ENCODE assay signal across 29 mouse cellular contexts in genomic region chr6:137159372-137159926, GRCm38 (mm10). TPM values are rescaled to one million over a fixed set of nuclear protein-coding genes. Genes with fewer than 3 reads are reported as not detected.
DNase-seq lines count a peak whose midpoint lies in the region; ATAC-seq and TF ChIP-seq lines count a peak whose summit lies in the region.
"Had no signal": no experiment of that assay in that cellular context is flagged by ENCODE, and none has a peak within 500 bp of the region (broad histone marks: within the 10 kb centered on the region; RNA-seq: fewer than 3 reads in every experiment).

No protein-coding gene starts in this region.

- no peaks in the 10 kb centered on the region for H3K27me3 ChIP-seq in forebrain, embryonic 14.5 days (replicated peaks; ENCODE audit: control insufficient read depth, insufficient read depth, low read length)
- H3K27me3 ChIP-seq in forebrain, embryonic 12.5 days, result no peaks in the 10 kb centered on the region
- H3K27me3 ChIP-seq: CH12.LX; embryonic facial prominence, embryonic 12.5 days; forebrain, embryonic 15.5 days; heart, embryonic 12.5 days; heart, embryonic 15.5 days had no signal

- no peak for TF ChIP-seq CTCF in brain, embryonic 14.5 days (IDR thresholded peaks at IDR 0.05; ENCODE audit: borderline replicate concordance, extremely low read depth, insufficient read depth, insufficient read length)

- no peak overlapping the region for H3K4me3 ChIP-seq in forebrain, embryonic 14.5 days (ENCODE audit: low read depth, low read length)
- no peak overlapping the region for H3K4me3 ChIP-seq in forebrain, embryonic 12.5 days (replicated peaks)
- H3K4me3 ChIP-seq: embryonic facial prominence, embryonic 12.5 days; erythroblast, embryonic 14.5 days; forebrain, embryonic 15.5 days; heart, embryonic 12.5 days; heart, embryonic 15.5 days; hindbrain, embryonic 10.5 days had no signal

- DNase-seq in forebrain, embryonic 14.5 days (ENCODE audit: low spot score), result peak; percentile 42
- DNase-seq in heart, adult 11 months, result peak; percentile 24
- DNase-seq in heart, adult 18-20 months, result no peak
- peak; percentile 40 for DNase-seq in Muller cell, postnatal 12 days (ENCODE audit: inconsistent ontology term)
- peak; percentile 49 for DNase-seq in brain, embryonic 14.5 days (ENCODE audit: low read depth)
- DNase-seq in adrenal gland, adult 8-10 months, result no peak
- DNase-seq: adrenal gland, postnatal 14 days; B cell, adult 2 months; cerebellum, adult 18-20 months; cerebellum, adult 9-10 months; cerebellum, postnatal 14 days; gastrocnemius, postnatal 36 days; heart, postnatal 10 days; heart, postnatal 36 days; kidney, adult 18-20 months; kidney, adult 9 months had no signal

- H3K36me3 ChIP-seq in forebrain, embryonic 14.5 days (ENCODE audit: control insufficient read depth, insufficient read depth, low read length), result no peaks in the 10 kb centered on the region
- H3K36me3 ChIP-seq in forebrain, embryonic 12.5 days (replicated peaks), result no peaks in the 10 kb centered on the region
- H3K36me3 ChIP-seq: embryonic facial prominence, embryonic 12.5 days; forebrain, embryonic 15.5 days; heart, embryonic 12.5 days; heart, embryonic 15.5 days; hindbrain, embryonic 10.5 days had no signal

- no peak overlapping the region for H3K4me2 ChIP-seq in forebrain, embryonic 14.5 days (ENCODE audit: low read length)
- no peak overlapping the region for H3K4me2 ChIP-seq in forebrain, embryonic 12.5 days
- H3K4me2 ChIP-seq: embryonic facial prominence, embryonic 12.5 days; forebrain, embryonic 15.5 days; heart, embryonic 12.5 days; heart, embryonic 15.5 days; hindbrain, embryonic 14.5 days had no signal

- H3K9ac ChIP-seq in forebrain, embryonic 14.5 days (ENCODE audit: low read length), result no peak overlapping the region
- no peak overlapping the region for H3K9ac ChIP-seq in forebrain, embryonic 12.5 days
- H3K9ac ChIP-seq: embryonic facial prominence, embryonic 12.5 days; forebrain, embryonic 15.5 days; heart, embryonic 12.5 days; heart, embryonic 15.5 days; hindbrain, embryonic 14.5 days had no signal

- H3K9me3 ChIP-seq in forebrain, embryonic 14.5 days (replicated peaks; ENCODE audit: control insufficient read depth, low read length), result no peaks in the 10 kb centered on the region
- H3K9me3 ChIP-seq in forebrain, embryonic 12.5 days, result no peaks in the 10 kb centered on the region
- H3K9me3 ChIP-seq: embryonic facial prominence, embryonic 12.5 days; forebrain, embryonic 15.5 days; heart, embryonic 12.5 days; heart, embryonic 15.5 days; hindbrain, embryonic 10.5 days had no signal

- peaks cover 3% of the 10 kb centered on the region; the same call in 1 of the 2 replicates for H3K4me1 ChIP-seq in forebrain, embryonic 14.5 days (ENCODE audit: control insufficient read depth, insufficient read depth, low read length)
- peaks cover 6% of the 10 kb centered on the region for H3K4me1 ChIP-seq in forebrain, embryonic 12.5 days
- H3K4me1 ChIP-seq: heart, embryonic 15.5 days; hindbrain, embryonic 10.5 days had no signal

- ATAC-seq in forebrain, embryonic 14.5 days, result peak; percentile 37; the same call in 1 of the 2 replicates
- ATAC-seq in forebrain, embryonic 12.5 days (ENCODE audit: low FRiP score), result no peak
- ATAC-seq: forebrain, embryonic 15.5 days; hindbrain, postnatal 0 days; inflammation-experienced regulatory T-cells, adult 6 months; intestine, embryonic 16.5 days had no signal

- WGBS in forebrain, embryonic 14.5 days, result 81% methylated on average over 8 of the region's 8 CpGs
- WGBS in forebrain, embryonic 12.5 days, result 89% methylated on average over 8 of the region's 8 CpGs

- no peak for TF ChIP-seq POLR2A in brain, embryonic 14.5 days (IDR thresholded peaks at IDR 0.05; ENCODE audit: borderline replicate concordance, extremely low read depth, insufficient read depth, insufficient read length, poor library complexity, severe bottlenecking)

- no peak overlapping the region for H3K27ac ChIP-seq in forebrain, embryonic 14.5 days (ENCODE audit: low read depth, low read length)
- no peak overlapping the region for H3K27ac ChIP-seq in forebrain, embryonic 12.5 days
- H3K27ac ChIP-seq: embryonic facial prominence, embryonic 12.5 days; forebrain, embryonic 15.5 days; heart, embryonic 15.5 days; hindbrain, embryonic 10.5 days; hindbrain, embryonic 14.5 days; hindbrain, postnatal 0 days had no signal

RNA-seq across cellular contexts. Expression of gene Rerg, which starts 10.8 kb away (rescaled TPM):
- polyA plus RNA-seq in forebrain, embryonic 14.5 days (2014; fragmentation: Nextera tagmentation; extraction: Ambion mirVana), result 4.8 and 6.2 TPM in 2 replicates
- 3.9 and 4.2 TPM in 2 replicates for polyA plus RNA-seq in forebrain, embryonic 12.5 days (2016; fragmentation: Nextera tagmentation; extraction: Ambion mirVana)
- 1 to 10 TPM; 3.1 to 3.8 TPM for total RNA-seq in heart, adult 18-20 months (2021)
- polyA plus RNA-seq in brain, embryonic 14.5 days (2012; rRNA removed), result 3.7 and 4.3 TPM in 2 replicates
- total RNA-seq in adrenal gland, adult 8-10 months (2022), result 100 to 1,000 TPM; 112 to 256 (median 151) TPM
- total RNA-seq: CH12.LX, MEL had no signal
- polyA plus RNA-seq: erythroblast, embryonic 14.5 days; inflammation-experienced regulatory T-cells, adult 6 months had no signal

Comparison
In these comparisons a context has a peak if more than half of its experiments do, and no peak if none do; other contexts are left out.
1. DNase-seq: peak in forebrain, embryonic 14.5 days (single experiment), heart, adult 11 months (single experiment), Muller cell, postnatal 12 days (single experiment) and brain, embryonic 14.5 days (single experiment); none in heart, adult 18-20 months (0 of 2) and adrenal gland, adult 8-10 months (single experiment).